Mouse (Mus musculus) lung, postnatal 36 days (tissue): Measurements from ENCODE around the gene Zswim1.
"Not testable (repeated sequence)": the region's sequence is repeated elsewhere in the genome, so short reads cannot be mapped to it uniquely, and the experiment has no call there.

Source experiments
- DNase-seq: peaks from one replicate; pipeline ENCODE4 v3.0.0; 2022; ENCODE audit warnings: mixed read lengths

Zswim1 gene

DNA sequence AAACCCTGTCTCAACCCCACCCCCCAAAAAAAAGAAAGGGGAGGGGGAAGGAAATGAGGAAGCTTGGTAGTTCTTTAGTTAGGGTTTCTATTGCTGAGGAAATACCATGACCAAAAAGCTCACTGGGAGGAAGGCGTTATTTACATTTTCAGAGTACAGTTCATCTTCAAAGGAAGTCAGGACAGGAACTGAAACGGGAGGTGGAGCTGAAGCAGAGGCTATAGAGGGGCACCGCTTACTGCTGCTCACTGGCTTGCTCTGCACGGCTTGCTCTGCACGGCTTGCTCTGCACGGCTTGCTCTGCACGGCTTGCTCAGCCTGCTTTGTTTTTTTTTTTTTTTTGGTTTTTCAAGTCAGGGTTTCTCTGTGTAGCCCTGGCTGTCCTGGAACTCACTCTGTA lies 46.0 kb downstream of the Zswim1 start:
- peak; percentile 70 for DNase-seq

- DNase-seq = no peak
Measured at GRCm38 (mm10) chr2:164871602-164872303, 49.3 kb downstream of the Zswim1 start.

DNA sequence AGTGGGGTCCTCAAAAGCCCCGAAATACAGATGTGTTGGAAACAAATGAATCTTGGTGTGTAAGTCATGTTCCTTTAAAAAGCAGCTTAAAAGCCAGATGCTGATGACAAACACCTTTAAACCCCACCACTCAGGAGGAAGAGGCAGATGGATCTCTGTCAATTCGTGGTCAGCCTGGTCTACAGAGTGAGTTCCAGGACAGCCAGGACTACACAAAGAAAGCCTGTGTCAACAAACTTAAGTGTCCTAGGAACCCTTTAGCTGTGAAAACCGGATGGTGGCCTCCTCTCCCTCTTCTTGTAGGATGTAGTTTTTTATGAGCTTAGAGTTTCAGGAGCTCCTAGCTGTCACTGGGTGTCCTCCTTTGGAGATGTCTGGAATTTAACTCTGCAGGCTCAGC lies 51.1 kb downstream of the Zswim1 start:
- DNase-seq = peak; percentile 43

- DNase-seq = peak; percentile 88
Measured at GRCm38 (mm10) chr2:164874239-164874769, 51.8 kb downstream of the Zswim1 start.

GRCm38 (mm10) chr2:164875648-164876047 lies 53.2 kb downstream of the Zswim1 start:
- not testable (repeated sequence) for DNase-seq
